Mouse (Mus musculus) lung, postnatal 0 days (tissue): ENCODE measurements around the gene Slc9b2.

Source experiments
- CTCF ChIP-seq: IDR thresholded peaks from 2 replicates; pipeline ENCODE4 v1.5.1; 2016; ENCODE audit warnings: antibody characterized with exemption, mild to moderate bottlenecking
- EP300 ChIP-seq: IDR thresholded peaks from 2 replicates; pipeline ENCODE4 v1.6.1; 2016; ENCODE audit warnings: antibody characterized with exemption, mild to moderate bottlenecking, control low read depth

- no peak for TF ChIP-seq CTCF
- TF ChIP-seq EP300, result no peak
Observed at GRCm38 (mm10) chr3:135375836-135376235, 68.3 kb downstream of the Slc9b2 start.
